ENCODE assay signal across 11 mouse cellular contexts in genomic region chr16:12146666-12147065, GRCm38 (mm10).
DNase-seq lines count a peak whose midpoint lies in the region; ATAC-seq and TF ChIP-seq lines count a peak whose summit lies in the region.
"Had no signal": no experiment of that assay in that cellular context is flagged by ENCODE, and none has a peak within 500 bp of the region (broad histone marks: within the 10 kb centered on the region; RNA-seq: fewer than 3 reads in every experiment).

No protein-coding gene starts in this region.

- no peaks in the 10 kb centered on the region for H3K27me3 ChIP-seq in embryonic facial prominence, embryonic 14.5 days (replicated peaks; ENCODE audit: control insufficient read depth, insufficient read depth, low read length)
- no peaks in the 10 kb centered on the region for H3K27me3 ChIP-seq in embryonic facial prominence, embryonic 10.5 days (replicated peaks; ENCODE audit: low read depth, poor library complexity, severe bottlenecking)
- H3K27me3 ChIP-seq in lung, postnatal 0 days (replicated peaks; ENCODE audit: insufficient read depth, low read length), result no peaks in the 10 kb centered on the region
- H3K27me3 ChIP-seq: megakaryocyte, embryonic 14.5 days had no signal

- DNase-seq in embryonic facial prominence, embryonic 14.5 days (ENCODE audit: low spot score), result peak; percentile 22
- no peak for DNase-seq in embryonic facial prominence, embryonic 10.5 days (ENCODE audit: low spot score)
- DNase-seq in lung, postnatal 0 days (ENCODE audit: low spot score), result peak; percentile 9
- DNase-seq in lung, adult 2 months, result no peak
- peak; percentile 4 to 32 for DNase-seq in gastrocnemius, adult 8-10 months (ENCODE audit: low spot score in 2 of 2)
- peak; percentile 30 for DNase-seq in right cerebral cortex, adult 18-20 months
- DNase-seq in liver, result no peak
- no peak for DNase-seq in thymus, postnatal 4 days
- DNase-seq: embryo, embryonic 11 days had no signal

- no peak for TF ChIP-seq EP300 in lung, postnatal 0 days (IDR thresholded peaks at IDR 0.05)

- no peaks in the 10 kb centered on the region for H3K36me3 ChIP-seq in embryonic facial prominence, embryonic 14.5 days (ENCODE audit: control insufficient read depth, insufficient read depth, low read length)
- no peaks in the 10 kb centered on the region for H3K36me3 ChIP-seq in embryonic facial prominence, embryonic 10.5 days (replicated peaks)
- H3K36me3 ChIP-seq in lung, postnatal 0 days (ENCODE audit: insufficient read depth, low read length), result no peaks in the 10 kb centered on the region

- no peak overlapping the region for H3K4me2 ChIP-seq in embryonic facial prominence, embryonic 14.5 days (ENCODE audit: low read depth, low read length)
- no peak overlapping the region for H3K4me2 ChIP-seq in lung, postnatal 0 days (replicated peaks; ENCODE audit: low read depth, low read length)

- H3K9ac ChIP-seq in embryonic facial prominence, embryonic 14.5 days (ENCODE audit: low read depth, low read length), result no peak overlapping the region
- H3K9ac ChIP-seq in lung, postnatal 0 days (replicated peaks; ENCODE audit: low read depth), result no peak overlapping the region

- H3K27ac ChIP-seq in embryonic facial prominence, embryonic 14.5 days (replicated peaks; ENCODE audit: low read depth, low read length), result no peak overlapping the region
- no peak overlapping the region for H3K27ac ChIP-seq in embryonic facial prominence, embryonic 10.5 days (replicated peaks)
- no peak overlapping the region for H3K27ac ChIP-seq in lung, postnatal 0 days (ENCODE audit: low read length)
- H3K27ac ChIP-seq: left cerebral cortex, adult 2 months had no signal

- TF ChIP-seq CTCF in lung, postnatal 0 days (IDR thresholded peaks at IDR 0.05), result no peak
- no peak for TF ChIP-seq CTCF in lung, adult 2 months (IDR thresholded peaks at IDR 0.05; ENCODE audit: insufficient read depth, low read length)

- H3K9me3 ChIP-seq in embryonic facial prominence, embryonic 14.5 days (ENCODE audit: control insufficient read depth, low read length), result no peaks in the 10 kb centered on the region
- H3K9me3 ChIP-seq in embryonic facial prominence, embryonic 10.5 days, result no peaks in the 10 kb centered on the region
- no peaks in the 10 kb centered on the region for H3K9me3 ChIP-seq in lung, postnatal 0 days (ENCODE audit: low read length)
- H3K9me3 ChIP-seq: megakaryocyte, embryonic 14.5 days had no signal

- ATAC-seq in embryonic facial prominence, embryonic 14.5 days (ENCODE audit: low read depth), result no peak
- no peak for ATAC-seq in lung, postnatal 0 days

- TF ChIP-seq POLR2A in lung, adult 2 months (IDR thresholded peaks at IDR 0.05; ENCODE audit: borderline replicate concordance, extremely low read depth, low read depth, low read length), result no peak

- no peak overlapping the region for H3K4me3 ChIP-seq in embryonic facial prominence, embryonic 14.5 days (ENCODE audit: low read depth, low read length)
- H3K4me3 ChIP-seq in embryonic facial prominence, embryonic 10.5 days, result no peak overlapping the region
- H3K4me3 ChIP-seq in lung, postnatal 0 days (ENCODE audit: low read depth, low read length), result no peak overlapping the region
- H3K4me3 ChIP-seq in lung, adult 2 months (replicated peaks; ENCODE audit: extremely low read depth, low read depth, low read length), result no peak overlapping the region
- H3K4me3 ChIP-seq: left cerebral cortex, adult 2 months; megakaryocyte, embryonic 14.5 days had no signal

- no peaks in the 10 kb centered on the region for H3K4me1 ChIP-seq in embryonic facial prominence, embryonic 14.5 days (ENCODE audit: control insufficient read depth, insufficient read depth, low read length)
- H3K4me1 ChIP-seq in embryonic facial prominence, embryonic 10.5 days, result no peaks in the 10 kb centered on the region
- H3K4me1 ChIP-seq in lung, postnatal 0 days (ENCODE audit: insufficient read depth, low read depth, low read length), result no peaks in the 10 kb centered on the region
- no peaks in the 10 kb centered on the region for H3K4me1 ChIP-seq in lung, adult 2 months (ENCODE audit: control insufficient read depth, insufficient read depth, low read length)

Comparison
In these comparisons a context has a peak if more than half of its experiments do, and no peak if none do; other contexts are left out.
1. DNase-seq: peak in embryonic facial prominence, embryonic 14.5 days (single experiment), lung, postnatal 0 days (single experiment), gastrocnemius, adult 8-10 months (2 of 2) and right cerebral cortex, adult 18-20 months (single experiment); none in embryonic facial prominence, embryonic 10.5 days (single experiment), lung, adult 2 months (single experiment), liver (single experiment) and thymus, postnatal 4 days (single experiment).